Mouse (Mus musculus) heart, postnatal 0 days (tissue): ENCODE measurements around the gene Alcam.

Experiments
- CTCF ChIP-seq: IDR thresholded peaks from 2 replicates; pipeline ENCODE4 v1.5.1; 2016; ENCODE audit warnings: antibody characterized with exemption, control low read depth, low read depth
- EP300 ChIP-seq: IDR thresholded peaks from 2 replicates; pipeline ENCODE4 v1.6.1; 2016; ENCODE audit warnings: antibody characterized with exemption, low read depth

DNA sequence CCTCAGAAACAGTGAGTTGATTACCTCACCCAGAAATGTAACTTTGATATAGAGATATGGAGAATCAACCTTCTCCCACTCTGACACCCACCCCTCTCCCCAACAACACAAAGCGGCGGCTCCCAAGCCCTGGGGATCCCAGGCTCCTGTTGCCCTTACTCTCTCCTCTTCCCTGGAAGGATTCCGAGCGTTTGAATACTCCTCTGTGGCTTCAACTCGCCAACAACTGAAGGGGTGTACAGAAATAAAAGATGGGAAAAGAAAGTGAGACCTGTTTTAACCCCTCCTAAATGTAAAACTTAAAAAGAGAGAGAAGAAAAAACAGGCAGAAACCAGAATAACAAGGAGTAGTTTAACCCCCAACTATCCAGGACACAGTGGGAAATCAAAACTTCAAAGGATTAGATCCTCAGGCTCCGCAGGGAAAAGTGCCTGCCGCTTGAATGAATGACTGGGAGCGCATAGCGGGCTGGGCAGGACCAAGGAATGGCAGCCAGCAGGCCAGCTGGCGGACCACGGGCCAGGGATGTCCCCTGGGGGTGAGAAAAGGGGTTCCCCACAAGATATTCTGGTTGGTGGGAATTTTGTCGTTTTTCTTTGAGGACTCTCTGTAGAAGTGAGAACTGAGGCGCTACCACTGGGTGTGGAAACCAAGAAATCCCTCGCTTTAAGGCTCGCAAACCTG, 2.6 kb downstream of the Alcam start:
- TF ChIP-seq CTCF (no peak), EP300 (no peak)
